Mouse (Mus musculus) heart, adult 11 months (tissue): ENCODE data around the gene Kntc1.
"Not testable (repeated sequence)": the region's sequence is repeated elsewhere in the genome, so short reads cannot be mapped to it uniquely, and the experiment has no call there.

Experiments used
- DNase-seq: peaks from one replicate; pipeline ENCODE4 v3.0.0; 2022

The Kntc1 gene

DNA sequence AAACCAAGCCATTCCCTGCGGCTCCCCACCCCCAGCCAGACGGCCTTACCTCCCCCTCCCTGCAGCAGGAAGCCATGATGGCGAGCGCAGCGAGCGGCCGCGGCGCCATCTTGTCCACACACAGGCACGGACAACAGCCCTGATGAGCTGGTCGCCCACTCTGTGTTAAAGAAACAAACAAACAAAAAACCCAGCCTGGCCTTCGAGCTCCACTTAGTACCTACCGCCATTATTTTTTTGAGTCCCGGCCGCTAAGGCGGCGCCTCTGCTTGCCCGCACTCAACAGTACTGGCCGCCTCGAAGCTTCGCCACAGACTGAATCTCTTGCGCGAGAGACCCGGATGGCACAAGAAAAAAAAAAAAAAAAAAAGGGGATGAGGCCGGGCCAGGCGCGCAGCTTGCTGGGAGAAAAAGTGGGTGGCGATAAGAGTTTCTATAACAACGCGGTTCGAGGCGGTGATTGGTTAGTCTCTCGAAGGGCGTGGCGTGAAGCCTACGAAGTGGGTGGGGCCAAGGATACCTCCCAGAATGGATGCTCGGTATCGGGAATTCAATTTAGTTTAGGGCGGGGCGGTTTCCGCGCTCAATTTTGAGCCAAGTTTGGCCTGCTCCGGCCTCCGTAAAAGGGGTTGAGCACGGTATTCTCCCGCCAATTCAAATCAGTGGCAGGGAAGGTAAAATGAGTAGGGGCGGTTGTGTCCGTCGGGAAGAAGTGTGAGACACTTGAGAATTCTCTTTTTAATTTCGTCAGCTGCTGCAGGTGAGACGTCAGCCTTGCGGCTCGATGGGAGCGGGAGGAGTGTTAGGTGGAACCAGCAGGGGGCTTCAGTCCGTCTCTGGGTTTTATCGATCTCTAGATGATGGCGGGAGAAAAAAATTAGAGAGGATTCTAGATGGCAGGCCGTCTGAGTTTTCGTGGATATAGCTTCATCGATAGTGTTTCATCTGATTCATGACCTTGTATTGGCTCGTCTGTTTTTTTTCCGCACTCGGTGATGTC, at the start of gene Kntc1, which contains the start of gene Rsrc2:
TSS of gene Kntc1 (plus strand) at position 652 of the 1,000 bp plus-strand sequence.
TSS of gene Rsrc2 (minus strand) at position 350 of the 1,000 bp plus-strand sequence.
- peak; percentile 100 for DNase-seq

DNA sequence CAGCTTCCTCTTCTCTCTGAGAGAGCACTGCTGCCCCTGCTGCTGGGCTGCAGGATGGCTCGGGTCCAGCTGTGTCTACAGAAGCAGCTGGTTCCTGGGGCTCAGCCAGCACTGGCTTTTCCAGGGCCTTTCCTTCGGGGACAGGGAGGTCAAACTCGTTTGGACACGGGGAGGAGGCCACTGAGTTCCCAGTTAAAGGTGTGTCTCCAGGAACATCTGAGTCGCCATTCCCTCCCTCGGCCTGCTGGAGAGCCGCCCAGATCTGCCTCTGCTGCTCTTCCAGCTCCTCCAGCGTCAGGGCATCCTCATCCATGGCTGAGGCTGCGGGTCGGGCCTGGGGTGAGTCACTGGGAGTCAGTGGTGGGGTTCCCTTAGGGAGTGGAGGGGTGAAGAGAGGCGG, 48.9 kb upstream of the Kntc1 start:
- peak; percentile 98 for DNase-seq

DNA sequence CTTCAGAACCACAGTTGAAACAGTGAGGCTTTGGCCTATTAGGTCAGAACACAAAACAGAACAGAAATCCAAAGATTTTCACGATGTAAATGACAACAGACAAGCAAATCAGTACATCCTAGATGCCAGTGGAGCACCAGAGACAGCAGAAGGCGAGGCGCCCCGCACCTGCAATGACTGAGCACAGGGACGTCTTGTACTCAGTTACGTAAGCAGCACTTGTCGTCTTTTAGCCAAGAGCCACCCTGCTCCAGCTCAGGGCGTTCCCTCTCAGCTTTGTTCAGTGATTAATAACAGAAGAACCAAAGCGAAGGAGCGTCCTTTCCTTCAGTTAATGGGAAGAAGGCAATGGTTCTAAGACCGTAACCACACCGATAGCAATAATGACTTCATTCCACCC, 40.9 kb upstream of the Kntc1 start:
- DNase-seq: peak; percentile 90

DNA sequence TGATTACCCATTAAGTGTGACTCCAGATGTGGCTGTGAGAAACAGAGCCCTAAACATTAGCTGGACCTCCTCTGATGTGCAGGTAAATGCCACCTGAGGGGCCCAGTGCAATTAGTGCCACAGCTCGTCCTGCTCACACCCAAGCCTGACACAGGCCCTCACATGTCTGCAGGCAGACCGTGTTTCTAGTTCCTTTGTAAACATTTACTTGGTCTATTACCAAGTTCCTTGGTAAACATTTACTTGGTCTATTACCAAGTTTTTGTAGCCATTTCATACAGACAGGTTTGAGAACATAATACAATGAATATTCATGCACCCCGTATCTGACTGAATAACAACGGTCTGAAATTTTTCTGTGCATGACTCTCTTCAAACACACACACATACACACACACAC, 39.9 kb upstream of the Kntc1 start:
- DNase-seq: peak; percentile 83

DNA sequence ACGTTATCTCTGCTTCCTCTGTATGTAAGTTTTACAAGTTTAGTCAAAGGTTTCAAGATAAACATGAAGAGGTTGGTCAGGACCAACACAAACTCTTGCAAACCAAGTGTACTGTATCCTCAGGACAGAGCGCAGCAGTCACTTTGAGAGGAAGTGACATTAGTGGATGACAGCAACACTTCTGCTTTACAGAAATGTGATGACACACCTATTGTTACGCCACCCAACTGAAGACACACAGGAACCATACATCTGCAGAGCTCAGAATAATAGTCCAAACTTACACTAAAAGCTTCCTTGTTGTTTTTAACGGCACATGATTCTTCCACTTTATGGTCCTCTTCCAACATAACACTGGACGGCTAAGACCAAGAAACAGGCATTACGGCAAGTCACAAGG, 35.7 kb upstream of the Kntc1 start:
- peak; percentile 58 for DNase-seq

DNA sequence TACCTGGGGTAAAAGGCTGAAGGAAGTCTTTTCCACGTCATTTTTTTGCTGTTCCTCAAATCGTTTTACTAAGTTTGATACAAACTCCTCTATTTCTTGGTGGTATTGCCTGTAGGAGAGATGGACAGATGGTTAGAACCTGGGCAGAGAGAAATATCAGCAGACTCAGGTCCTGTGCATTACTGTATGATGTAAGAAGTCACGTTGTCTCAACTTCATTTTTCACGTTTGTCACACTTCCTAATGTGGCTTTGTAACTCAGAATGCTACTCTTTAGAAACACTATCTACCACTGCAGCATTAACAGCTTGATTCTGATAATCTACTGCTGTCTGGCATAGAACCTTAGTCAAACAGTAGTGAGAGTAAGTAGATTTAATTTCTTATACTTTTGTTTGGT, 34.9 kb upstream of the Kntc1 start:
- DNase-seq: peak; percentile 6

DNA sequence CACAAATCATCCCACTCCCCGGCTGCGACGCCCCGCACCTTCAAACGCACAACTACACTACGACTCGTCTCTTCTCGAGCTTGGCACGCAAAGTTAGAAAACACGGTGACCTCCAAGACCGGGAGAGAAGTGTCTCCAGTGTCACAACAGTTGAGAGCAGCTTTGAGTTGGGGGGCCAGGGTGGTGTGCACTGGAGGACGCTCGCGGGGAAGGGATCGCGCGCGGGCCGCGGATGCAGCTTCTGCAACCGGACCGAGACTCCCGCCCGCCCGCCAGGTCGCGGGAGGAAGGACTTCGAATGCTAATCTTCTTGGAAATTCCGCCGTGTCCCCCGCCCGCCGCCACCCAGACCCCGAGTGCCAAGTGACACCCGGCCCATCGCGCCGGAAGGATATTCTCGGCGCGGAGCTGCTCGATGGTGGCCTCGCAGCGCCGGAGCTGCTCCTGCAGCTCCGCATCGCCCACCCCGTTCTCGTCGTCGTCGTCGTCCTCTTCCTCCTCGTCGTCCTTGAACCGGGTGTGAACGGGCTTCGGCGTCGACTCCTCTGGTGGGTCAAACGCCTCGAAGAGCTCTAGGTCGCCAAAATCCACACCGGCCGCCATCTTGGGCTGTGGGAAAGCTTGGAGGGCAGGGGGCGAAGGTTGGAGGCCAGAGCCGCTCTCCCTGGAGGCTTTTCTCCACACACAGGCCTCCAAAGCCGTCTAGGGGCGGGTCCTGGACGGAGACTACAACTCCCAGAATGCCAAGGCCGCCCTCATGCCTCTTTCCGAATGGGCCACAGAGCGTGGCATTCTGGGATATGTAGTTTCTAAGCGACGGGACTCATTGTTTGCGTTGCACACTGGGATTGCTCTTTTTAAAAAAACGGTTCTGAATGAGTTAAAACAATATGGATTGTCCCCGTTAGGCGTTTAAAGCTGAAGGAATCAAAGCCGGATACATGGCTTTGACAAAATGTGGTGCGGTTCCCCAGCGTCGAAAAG, 28.9 kb upstream of the Kntc1 start, which contains the start of gene Zcchc8:
TSS of gene Zcchc8 (minus strand) at position 773 of the 984 bp plus-strand sequence.
- peak; percentile 99 for DNase-seq

DNA sequence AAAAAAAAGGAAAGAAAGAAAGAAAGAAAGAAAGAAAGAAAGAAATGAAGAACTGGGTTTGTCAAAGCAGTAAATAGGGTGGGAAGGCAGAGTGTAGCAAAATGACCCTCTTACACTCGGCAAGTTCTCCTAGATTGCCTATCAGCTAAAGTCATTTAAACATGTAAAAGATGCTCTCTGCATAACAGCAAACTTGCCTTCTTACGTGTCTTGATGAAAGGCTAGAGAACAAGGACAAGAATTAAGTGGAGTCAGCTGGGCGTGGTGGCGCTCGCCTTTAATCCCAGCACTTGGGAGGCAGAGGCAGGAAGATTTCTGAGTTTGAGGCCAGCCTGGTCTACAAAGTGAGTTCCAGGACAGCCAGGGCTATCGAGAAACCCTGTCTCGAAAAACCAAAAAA, 25.7 kb upstream of the Kntc1 start:
- DNase-seq: peak; percentile 5

DNA sequence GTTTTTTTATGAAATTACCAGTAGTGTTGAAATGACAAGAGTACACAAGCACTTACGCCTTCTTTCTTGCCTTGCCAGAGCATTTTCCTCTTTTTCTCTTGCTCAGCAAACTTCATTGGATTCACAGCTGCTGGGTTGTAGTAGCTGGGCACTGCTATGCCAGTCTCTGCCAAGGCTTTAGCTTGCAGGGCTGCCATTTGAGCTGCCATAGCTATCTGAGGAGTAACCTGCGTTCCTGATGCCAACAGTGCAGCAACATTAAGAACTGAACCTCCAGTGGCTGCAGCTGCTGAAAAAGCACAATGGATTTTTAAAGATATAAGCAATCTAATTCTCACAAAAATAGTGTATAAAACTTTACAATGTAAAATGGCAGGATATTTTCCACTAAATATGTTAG, 18.5 kb upstream of the Kntc1 start:
- peak; percentile 67 for DNase-seq

DNA sequence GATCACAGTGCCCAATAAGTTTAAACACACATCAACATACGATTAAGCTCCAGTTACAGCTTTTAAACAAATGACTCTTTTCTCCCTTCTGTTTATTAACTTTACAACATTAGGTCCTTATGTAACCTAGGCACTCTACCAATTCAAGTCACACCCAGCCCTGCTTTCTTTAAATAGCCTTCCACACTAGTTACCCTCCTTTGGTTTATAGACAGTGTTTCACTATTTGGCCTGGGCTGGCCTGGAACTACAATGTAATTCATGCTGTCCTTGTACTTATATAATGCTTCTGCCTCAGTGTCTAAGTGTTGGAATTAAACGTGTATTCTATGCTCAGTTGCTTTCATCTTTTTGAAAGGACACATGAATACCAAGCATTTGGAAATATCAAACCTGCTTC, 5.2 kb upstream of the Kntc1 start:
- peak; percentile 89 for DNase-seq

DNA sequence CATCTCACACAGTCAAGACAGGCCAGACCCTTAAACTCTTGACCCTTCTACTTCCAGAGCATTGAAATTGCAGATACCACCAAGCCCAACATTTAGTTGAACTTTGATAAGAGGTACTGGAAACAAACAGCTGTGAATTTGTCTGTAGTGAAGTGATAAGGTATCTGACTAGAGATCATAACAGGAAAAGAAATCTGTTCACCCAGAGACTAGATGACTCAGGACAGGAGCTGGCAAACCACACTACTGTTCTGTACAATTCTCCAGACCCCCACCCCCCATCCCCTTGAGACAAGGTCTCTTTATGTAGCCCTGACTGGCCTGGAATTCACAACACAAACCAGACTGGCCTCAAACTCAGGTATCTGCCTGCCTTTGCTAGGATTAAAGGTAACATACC, 3.3 kb upstream of the Kntc1 start:
- DNase-seq: no peak

DNA sequence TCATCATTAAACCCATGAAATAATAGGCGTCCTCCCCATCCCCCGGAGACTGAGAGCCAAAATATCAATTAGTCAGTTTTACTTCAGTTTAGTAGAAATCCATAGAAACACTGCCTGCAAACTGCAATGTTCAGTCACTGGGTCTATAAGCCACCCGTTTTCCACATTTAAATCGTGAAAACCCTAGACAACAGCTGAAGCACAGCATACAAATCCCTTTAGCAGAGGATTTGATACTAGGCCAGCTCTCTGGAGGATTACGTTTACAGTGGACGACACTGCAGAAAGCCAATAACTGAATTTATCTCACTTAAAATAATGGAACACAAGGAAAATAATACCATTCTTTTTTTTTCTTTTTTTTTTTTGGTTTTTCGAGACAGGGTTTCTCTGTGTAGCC, 1.9 kb upstream of the Kntc1 start:
- no peak for DNase-seq

DNA sequence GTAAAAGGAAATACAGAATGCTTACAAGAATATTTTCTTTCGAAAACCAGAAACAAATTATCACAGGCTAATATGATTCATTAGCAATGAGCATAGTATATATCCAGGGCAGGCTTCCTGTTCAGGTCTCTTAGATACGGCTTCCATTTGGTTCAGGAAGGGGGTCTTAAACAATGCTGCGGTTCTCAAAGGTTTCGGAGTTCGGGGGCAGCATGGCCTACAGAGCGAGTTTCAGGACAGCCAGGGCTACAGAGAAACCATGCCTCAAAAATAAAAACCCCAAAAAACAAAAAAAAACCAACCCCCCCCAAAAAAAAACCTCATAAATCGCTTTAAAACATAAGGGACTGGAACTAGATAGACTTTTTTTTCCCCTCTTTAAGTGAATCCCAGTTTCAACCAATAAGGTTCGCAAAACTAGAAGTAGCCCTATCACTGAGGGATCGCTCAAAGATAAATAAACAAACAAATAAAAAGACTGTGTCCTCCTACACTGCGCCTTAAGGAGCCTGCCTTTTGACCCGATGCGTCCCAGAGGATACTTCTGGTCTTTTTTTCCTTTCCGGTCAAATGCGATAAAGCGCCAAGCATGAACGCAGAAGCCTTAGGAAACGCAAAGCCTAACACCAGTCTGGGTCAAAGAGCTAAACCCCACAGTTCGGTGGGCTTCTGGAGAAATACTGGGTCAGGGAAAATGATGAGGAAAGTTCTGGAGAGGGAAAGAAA, 1.0 kb upstream of the Kntc1 start:
- DNase-seq: no peak

DNA sequence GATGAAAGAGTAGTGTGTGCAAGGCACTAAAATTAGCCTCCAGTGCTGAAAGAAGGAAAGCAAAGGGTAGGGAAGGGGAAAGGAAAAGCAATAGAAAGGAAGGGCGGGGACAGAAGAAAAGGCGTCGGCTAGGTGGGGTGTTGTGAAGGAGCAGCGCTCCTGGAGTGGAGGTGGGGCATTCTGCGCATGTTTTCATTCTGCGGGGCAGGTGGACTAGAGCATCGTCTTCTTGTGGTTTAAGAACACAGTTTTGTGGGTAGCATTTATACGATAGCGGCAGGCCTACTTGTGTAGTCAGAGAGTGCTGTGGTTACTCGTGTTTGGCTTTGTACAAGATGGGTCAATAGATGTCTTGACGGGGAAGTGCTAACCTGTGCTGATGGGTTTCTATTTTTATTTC, 16.0 kb downstream of the Kntc1 start:
- DNase-seq: no peak

DNA sequence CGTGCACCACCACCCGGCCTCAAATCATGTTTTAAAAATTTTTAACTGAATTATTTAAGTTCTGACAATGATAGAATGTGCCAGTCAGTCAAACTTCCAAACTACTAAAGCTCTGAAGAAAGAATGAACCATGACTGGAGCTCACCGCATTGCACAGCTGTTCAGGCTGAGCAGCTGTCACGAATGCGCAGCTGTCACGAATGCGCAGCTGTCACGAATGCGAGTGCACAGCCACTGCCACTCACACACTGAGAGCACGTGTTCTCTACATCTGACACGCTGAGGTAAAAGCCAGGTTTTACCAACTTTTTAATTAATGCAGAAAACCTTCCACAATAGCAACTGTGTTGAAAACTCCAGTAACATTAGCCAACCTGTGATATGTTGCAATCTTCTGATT, 16.9 kb downstream of the Kntc1 start:
- DNase-seq: not testable (repeated sequence)

DNA sequence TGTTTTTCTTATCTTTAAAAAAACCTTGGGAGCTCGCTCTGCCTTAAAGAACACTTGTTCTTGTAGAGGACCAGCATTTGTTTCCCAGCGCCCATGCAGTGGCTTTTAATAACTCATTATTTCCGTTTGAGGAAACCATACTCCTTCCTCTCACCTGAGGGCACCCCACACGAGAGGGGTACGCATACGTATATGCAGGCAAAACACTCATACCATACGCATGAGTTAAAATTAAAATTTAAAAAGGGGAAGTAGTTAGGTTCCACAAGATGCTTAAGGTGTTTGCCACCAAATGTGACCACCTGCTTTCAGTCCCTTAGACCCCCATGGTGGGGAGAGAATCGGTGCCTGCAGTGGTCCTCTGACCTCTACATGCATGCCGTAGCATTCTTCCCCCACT, 23.9 kb downstream of the Kntc1 start:
- DNase-seq: no peak

DNA sequence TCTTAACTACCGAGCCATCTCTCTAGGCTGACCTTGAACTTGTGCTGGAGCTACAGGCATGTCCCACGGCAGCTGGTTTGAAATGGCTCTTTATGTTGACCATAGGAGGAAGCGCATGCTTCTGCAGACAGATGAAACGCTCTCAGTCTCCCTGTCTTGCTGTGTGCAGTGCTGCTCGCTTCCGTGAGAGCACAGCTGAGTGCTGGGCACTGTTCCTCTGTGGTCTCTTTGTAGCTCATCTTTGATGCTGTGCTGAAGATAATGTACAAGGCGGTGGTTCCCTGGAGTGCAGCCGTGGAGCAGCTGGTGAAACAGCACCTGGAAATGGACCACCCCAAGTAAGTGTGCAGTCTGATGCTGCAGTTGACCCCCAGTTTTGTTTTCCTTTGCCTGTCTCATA, 31.2 kb downstream of the Kntc1 start:
- DNase-seq: no peak

DNA sequence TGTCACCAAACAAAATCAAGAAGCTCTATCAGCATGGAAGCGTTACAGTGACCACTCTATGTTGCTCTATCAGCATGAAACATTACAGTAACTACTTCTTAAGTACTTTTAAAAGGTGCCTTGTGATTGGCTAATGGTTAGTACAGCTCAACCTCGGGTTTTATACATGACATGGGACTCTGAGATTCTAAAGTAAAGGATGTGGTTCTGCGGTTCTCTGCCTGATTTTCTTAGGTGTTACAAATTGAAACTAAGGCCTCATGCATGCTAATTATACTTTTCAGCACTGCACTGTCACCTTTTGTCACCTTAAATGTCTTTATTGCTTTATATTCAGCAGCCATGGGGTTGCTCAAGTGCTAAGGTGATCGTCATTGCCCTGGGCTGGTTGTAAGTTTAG, 32.3 kb downstream of the Kntc1 start:
- no peak for DNase-seq

DNA sequence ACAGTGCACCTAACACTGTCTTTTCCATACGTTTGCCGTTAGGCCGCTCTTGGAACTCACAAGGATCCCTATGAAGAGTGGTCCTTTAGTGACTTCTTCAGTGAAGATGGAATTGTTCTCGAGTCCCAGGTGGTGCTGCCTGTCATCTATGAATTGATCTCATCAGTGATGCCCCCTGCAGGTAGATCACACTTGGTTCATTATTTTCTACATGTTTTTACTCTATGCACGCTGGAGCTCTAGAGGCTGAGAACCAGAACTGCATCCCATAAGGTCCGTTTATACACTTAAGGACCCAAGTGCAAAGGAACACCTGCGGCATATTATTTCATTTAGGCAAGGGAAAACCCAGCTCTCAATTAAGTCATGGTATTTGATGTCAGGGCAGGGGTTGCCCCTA, 39.5 kb downstream of the Kntc1 start:
- DNase-seq: no peak

DNA sequence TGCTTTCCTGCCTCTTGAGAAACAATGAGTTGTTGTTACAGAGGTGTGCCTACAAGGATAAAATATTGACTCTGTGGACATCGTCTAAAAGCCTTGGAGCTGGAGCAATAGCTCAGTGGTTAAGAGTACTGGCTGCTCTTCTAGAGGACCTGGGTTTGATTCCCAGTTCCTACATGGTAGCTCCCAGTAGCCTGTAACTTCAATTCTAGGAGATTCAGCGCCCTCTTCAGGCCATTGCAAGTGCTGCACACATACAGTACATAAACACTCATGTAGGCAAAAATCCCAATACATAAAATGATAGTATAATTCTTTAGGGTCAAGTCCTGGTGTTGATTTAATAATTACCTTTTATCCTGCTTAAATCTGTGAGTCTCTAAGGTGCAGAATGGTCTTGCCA, 43.6 kb downstream of the Kntc1 start:
- no peak for DNase-seq

DNA sequence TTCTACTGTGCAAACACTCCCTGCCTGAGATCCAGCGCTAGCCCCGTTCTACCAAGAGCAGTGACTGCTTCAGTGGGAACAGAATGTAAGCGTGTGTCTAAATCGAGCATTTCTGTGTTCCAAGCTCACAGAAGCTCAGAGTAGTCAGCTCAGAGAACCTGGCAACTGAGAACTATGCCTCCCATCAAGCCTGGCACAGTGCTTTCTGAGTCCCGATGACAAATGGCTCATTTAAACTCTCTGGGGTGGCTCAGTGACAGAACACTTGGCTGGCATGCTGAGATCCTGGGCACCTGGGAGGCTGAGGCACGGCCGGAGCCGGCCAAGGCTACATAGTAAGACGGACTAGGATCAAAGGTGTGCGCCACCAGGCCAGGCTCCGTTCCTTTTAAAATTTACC, 56.8 kb downstream of the Kntc1 start:
- no peak for DNase-seq

DNA sequence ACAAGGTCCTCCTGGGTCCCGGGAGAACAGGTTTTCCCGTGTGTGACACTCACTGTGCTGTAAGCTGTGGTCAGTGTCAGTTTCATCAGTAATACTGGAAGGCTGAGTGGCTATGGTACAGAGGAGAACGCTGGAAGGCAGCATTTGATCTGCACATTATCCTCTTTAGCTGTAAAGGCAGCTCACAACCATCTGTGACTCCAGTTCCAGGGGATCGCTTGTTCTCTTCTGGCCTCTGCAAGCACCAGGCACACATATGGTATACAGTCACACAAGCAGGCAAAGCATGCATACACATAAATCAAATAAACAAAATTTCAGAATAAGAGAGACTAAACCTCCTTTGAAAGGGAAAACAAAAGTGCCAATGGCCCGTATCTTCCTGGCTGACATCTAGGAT, 59.0 kb downstream of the Kntc1 start:
- no peak for DNase-seq

DNA sequence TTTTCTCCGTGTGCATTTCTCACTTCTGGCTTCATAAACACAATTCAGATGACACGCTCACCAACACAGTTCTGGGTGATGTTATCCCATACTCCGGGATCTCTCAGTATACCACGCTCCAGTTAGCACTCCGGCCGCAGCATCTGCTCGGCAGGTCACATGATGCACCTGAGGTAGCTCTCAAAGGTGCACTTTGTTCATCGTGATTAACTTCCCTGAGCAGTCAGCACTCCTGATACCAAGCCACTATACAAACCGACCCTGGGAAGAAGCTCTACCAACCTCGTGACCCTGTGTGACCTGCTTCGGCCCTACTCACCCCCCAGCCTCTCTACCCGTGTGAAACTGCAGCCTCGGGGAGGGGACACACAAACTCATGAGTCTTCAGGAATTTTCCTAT, 59.6 kb downstream of the Kntc1 start:
- no peak for DNase-seq
